Mouse (Mus musculus) hindbrain, embryonic 11.5 days (tissue): ENCODE data around the gene Gm47791. TPM values are rescaled to one million over a fixed set of nuclear protein-coding genes. Genes with fewer than 3 reads are reported as not detected.

ENCODE experiments used
- ATAC-seq: fragments of 200-750 bp; cut with Nextera tagmentation; 2 replicates; pipeline ENCODE4 v1.8.0; 2017; ENCODE audit warnings: mild to moderate bottlenecking, moderate TSS enrichment, moderate library complexity; ENCODE audit not compliant: low FRiP score
- DNase-seq: peaks from one replicate; pipeline ENCODE4 v3.0.0-alpha.2; 2015; ENCODE audit warnings: low spot score
- H3K27ac ChIP-seq: fragments of 300-500 bp; sonication (generic); 2 replicates; pipeline ENCODE4 v1.5.1; 2014; ENCODE audit warnings: mild to moderate bottlenecking, low read depth, low read length
- H3K27me3 ChIP-seq: fragments of 300-500 bp; sonication (generic); 2 replicates; pipeline ENCODE4 v1.6.1; 2014; ENCODE audit warnings: mild to moderate bottlenecking, low read length, moderate library complexity, mixed read lengths; ENCODE audit not compliant: control insufficient read depth, insufficient read depth
- H3K36me3 ChIP-seq: fragments of 300-500 bp; sonication (generic); 2 replicates; pipeline ENCODE4 v1.6.1; 2014; ENCODE audit warnings: mild to moderate bottlenecking, low read length, moderate library complexity, mixed read lengths; ENCODE audit not compliant: control insufficient read depth, insufficient read depth
- H3K4me1 ChIP-seq: fragments of 300-500 bp; sonication (generic); replicated peaks from 2 replicates; pipeline ENCODE4 v1.6.1; 2014; ENCODE audit warnings: low read length, mixed read lengths; ENCODE audit not compliant: control insufficient read depth, insufficient read depth
- H3K4me2 ChIP-seq: fragments of 300-500 bp; sonication (generic); replicated peaks from 2 replicates; pipeline ENCODE4 v1.6.1; 2014; ENCODE audit warnings: mild to moderate bottlenecking, low read depth, low read length
- H3K4me3 ChIP-seq: fragments of 300-500 bp; sonication (generic); 2 replicates; pipeline ENCODE4 v1.5.1; 2014; ENCODE audit warnings: low read depth, low read length
- H3K9ac ChIP-seq: fragments of 300-500 bp; sonication (generic); 2 replicates; pipeline ENCODE4 v1.6.1; 2014; ENCODE audit warnings: low read depth, low read length
- H3K9me3 ChIP-seq: fragments of 300-500 bp; sonication (generic); 2 replicates; pipeline ENCODE4 v1.6.1; 2016; ENCODE audit warnings: low read length; ENCODE audit not compliant: control insufficient read depth
- WGBS: fragments of 180-500 bp; shearing (Covaris S2); extraction: QIAGEN DNeasy Blood & Tissue Kit; methylation state at CpG from one replicate; pipeline ENCODE4 v1.1.7; 2014; 5-methylcytosine and 5-hydroxymethylcytosine counted together
- polyA plus RNA-seq: library from polyadenylated mRNA; unstranded; fragments of >200 nt; fragmentation: Nextera tagmentation; extraction: Ambion mirVana; gene quantifications from 2 replicates; pipeline ENCODE4 v1.2.1, GENCODE M21; 2014

Gene Gm47791
- not detected in 2 replicates for polyA plus RNA-seq

GRCm38 (mm10) chr1:82771022-82771586 lies at the start of gene Gm47791:
Gene Gm47791, minus strand, starts transcription at chr1:82771243.
- ATAC-seq (no peak), DNase-seq (no peak)
- Histone ChIP-seq H3K4me1 (no peaks in the 10 kb centered on the region), H3K36me3 (no peaks in the 10 kb centered on the region), H3K27ac (no peak within 1 kb of the TSS), H3K9me3 (no peaks in the 10 kb centered on the region), H3K9ac (no peak within 1 kb of the TSS), H3K4me2 (no peak within 1 kb of the TSS), H3K4me3 (no peak within 1 kb of the TSS), H3K27me3 (no peaks in the 10 kb centered on the region)
- 92% methylated on average over 15 of the region's 15 CpGs for WGBS

DNA sequence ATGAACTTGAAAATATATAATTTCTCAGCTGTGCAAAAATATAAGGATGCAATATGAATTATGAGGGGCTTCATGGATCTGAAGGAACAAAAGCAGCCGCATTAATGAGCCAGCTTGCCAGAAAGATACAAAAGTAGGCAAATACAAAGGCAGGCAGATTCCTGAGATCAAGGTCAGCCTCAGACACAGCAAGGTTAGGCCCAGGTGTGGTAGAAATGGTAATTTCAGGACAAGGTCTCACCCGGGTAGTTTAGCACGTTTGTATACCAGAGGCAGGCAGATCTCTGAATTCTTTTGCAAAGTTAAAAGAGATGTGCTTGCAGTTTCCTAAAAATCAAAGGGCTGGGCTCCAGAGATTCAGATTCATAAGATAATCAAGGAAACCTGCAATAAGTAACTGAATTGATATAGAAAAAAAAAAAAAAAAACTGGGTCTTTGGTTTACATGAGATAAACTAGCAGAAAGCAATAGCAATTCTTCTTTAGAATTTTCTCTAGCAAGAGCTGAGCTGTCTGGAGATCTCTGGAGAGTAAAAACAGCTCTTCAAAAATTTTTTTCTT lies 49.7 kb upstream of the Gm47791 start:
- ATAC-seq = no peak
- H3K27me3 ChIP-seq = no peaks in the 10 kb centered on the region
- no peak overlapping the region for H3K4me2 ChIP-seq
- H3K9me3 ChIP-seq = no peaks in the 10 kb centered on the region
- H3K27ac ChIP-seq = no peak overlapping the region
- no peak for DNase-seq
- no peak overlapping the region for H3K9ac ChIP-seq
- WGBS = 87% methylated on average over 3 of the region's 3 CpGs
- no peaks in the 10 kb centered on the region for H3K4me1 ChIP-seq
- no peak overlapping the region for H3K4me3 ChIP-seq
- H3K36me3 ChIP-seq = no peaks in the 10 kb centered on the region

DNA sequence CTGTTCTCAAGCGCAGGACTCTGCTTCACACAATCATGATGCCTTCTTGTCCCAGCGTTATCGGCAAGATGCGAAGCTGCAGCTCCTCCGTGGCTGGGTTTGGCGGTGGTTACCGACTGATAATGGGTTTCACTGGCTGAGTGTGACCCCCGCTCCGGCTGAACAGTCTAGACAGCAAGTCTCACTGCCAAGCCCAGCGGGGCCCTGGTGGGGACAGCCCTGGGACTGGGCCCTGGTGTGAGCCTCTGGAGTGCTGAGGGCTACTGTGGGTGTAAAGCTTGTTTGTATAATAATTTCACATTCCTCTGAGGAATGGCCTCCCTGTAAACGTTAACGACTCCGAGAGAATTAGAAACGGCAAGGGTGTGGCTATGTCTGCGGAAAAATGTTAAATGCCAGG lies 49.1 kb upstream of the Gm47791 start:
- no peaks in the 10 kb centered on the region for H3K4me1 ChIP-seq
- no peak for DNase-seq
- WGBS = 66% methylated on average over 15 of the region's 15 CpGs
- H3K4me2 ChIP-seq = no peak overlapping the region
- H3K4me3 ChIP-seq = no peak overlapping the region
- no peaks in the 10 kb centered on the region for H3K36me3 ChIP-seq
- H3K9me3 ChIP-seq = no peaks in the 10 kb centered on the region
- H3K9ac ChIP-seq = no peak overlapping the region
- no peaks in the 10 kb centered on the region for H3K27me3 ChIP-seq
- H3K27ac ChIP-seq = no peak overlapping the region
- ATAC-seq = no peak

DNA sequence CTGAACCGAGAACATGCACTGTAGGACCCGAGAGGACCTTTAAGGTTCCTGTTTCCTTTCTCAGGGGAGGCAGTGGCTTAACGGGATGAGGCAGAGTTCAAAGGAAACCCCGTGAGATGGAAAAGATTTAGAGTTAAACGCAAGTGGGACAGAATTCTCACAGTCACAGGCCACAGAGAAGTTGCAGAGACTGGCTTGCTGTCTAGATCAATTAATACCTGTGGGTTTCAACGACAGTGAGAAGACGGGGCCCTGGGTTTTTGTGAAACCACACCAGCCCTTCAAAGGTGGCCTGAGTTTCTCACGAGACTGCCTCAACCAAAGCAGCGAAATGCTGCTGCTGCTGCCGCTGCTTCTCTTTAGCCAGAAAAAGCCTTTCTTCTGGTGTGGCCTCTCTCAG lies 48.3 kb upstream of the Gm47791 start:
- no peak for DNase-seq
- Histone ChIP-seq H3K9ac (no peak overlapping the region), H3K4me3 (no peak overlapping the region), H3K4me2 (no peak overlapping the region), H3K9me3 (no peaks in the 10 kb centered on the region), H3K4me1 (no peaks in the 10 kb centered on the region), H3K27ac (no peak overlapping the region), H3K36me3 (no peaks in the 10 kb centered on the region), H3K27me3 (no peaks in the 10 kb centered on the region)
- 68% methylated on average over 10 of the region's 10 CpGs for WGBS
- no peak for ATAC-seq

DNA sequence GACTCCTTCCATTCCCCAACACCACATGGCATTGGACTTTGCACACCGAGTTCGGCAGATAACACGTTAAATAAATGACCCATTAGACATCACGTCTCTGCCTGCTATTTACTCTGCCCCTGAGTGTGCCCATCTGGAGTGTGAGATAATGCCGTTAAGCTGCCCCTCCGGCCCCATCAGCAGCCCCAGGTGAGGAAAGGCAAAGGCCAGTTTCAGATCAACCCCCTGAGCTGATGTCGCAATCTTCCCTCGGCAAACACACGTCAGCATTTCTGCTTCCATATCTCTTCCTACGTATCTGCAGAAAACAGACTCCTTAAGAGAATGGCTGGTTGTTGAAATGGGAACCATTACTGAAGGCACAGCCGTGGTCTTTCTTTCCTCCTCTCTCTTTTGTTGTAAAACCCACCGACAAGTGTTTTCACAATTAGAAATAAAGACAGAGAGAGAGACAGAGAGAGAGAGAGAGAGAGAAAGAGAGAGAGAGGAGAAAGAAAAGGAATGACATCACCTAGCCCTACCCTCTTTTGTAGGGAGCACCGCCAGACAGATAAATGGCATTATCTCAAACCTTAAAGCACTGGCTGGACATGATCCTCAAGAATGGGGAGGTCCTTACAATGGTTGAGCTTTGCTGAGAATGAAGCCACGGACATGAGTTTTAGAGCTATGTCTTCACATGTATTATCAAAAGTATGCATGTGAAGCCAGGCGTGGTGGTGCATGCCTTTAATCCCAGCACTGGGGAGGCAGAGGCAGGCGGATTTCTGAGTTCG lies 45.1 kb upstream of the Gm47791 start:
- WGBS = 70% methylated on average over 17 of the region's 17 CpGs
- H3K4me2 ChIP-seq = no peak overlapping the region

DNA sequence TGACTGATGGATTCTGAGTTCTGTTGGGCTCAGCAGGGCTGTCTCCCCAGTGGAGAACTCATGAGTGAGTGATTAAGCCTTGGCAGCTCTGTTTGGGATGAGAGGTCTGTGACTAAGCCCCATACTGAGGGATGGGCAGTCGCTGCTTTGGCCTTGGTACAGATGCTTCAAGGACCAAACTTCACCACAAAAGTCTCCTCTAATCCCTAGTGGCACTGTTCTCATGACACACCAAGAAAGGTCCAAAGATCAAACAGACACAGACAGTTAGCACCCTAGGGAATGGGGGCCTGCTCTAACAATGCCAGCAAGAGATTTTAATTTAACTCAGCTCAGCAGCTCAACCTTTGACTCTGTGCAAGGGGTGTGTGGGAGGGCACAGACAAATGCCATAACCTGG lies 40.7 kb upstream of the Gm47791 start:
- H3K4me3 ChIP-seq = no peak overlapping the region
- WGBS = 68% methylated on average over 1 of the region's 1 CpGs
- no peak for ATAC-seq
- H3K36me3 ChIP-seq = no peaks in the 10 kb centered on the region
- H3K27me3 ChIP-seq = no peaks in the 10 kb centered on the region
- no peak overlapping the region for H3K9ac ChIP-seq
- no peaks in the 10 kb centered on the region for H3K4me1 ChIP-seq
- H3K4me2 ChIP-seq = no peak overlapping the region
- DNase-seq = no peak
- no peak overlapping the region for H3K27ac ChIP-seq
- no peaks in the 10 kb centered on the region for H3K9me3 ChIP-seq

More for the DNA sequence above, 45.1 kb upstream of the Gm47791 start:
- H3K27ac ChIP-seq = no peak overlapping the region; the same call in 1 of the 2 replicates
- ATAC-seq = peak; percentile 41
- DNase-seq = no peak
- H3K4me1 ChIP-seq = no peaks in the 10 kb centered on the region
- H3K4me3 ChIP-seq = no peak overlapping the region
- no peaks in the 10 kb centered on the region for H3K36me3 ChIP-seq
- no peak overlapping the region for H3K9ac ChIP-seq
- no peaks in the 10 kb centered on the region for H3K9me3 ChIP-seq
- no peaks in the 10 kb centered on the region for H3K27me3 ChIP-seq

- WGBS = 72% methylated on average over 3 of the region's 3 CpGs
- no peaks in the 10 kb centered on the region for H3K36me3 ChIP-seq
- H3K4me1 ChIP-seq = no peaks in the 10 kb centered on the region
- DNase-seq (no peak), ATAC-seq (no peak)
- no peaks in the 10 kb centered on the region for H3K27me3 ChIP-seq
- no peak overlapping the region for H3K9ac ChIP-seq
- no peak overlapping the region for H3K4me3 ChIP-seq
- no peak overlapping the region for H3K4me2 ChIP-seq
- H3K9me3 ChIP-seq = no peaks in the 10 kb centered on the region
- no peak overlapping the region for H3K27ac ChIP-seq
Measured at GRCm38 (mm10) chr1:82808564-82808963, 37.5 kb upstream of the Gm47791 start.

DNA sequence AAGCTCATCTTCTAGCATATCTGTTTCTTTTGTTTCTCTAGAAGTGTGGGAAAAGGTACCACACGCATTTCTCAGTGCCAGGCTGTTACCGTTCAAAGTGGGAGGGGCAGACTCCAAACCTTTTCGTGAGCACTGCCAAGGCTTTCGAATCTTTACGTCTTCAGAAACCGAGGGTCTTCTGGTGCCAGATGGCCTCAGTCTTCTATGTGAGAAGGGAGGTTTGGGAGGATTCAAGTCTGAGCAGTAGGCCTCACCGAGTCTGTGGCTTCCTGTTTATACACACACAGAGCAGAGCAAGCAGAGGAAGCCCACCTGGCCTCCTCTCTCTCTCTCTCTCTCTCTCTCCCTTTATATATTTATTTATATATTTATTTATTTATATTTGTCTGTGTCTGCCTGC lies 36.2 kb upstream of the Gm47791 start:
- Histone ChIP-seq H3K4me2 (no peak overlapping the region), H3K4me1 (no peaks in the 10 kb centered on the region), H3K27me3 (no peaks in the 10 kb centered on the region), H3K9ac (no peak overlapping the region), H3K36me3 (no peaks in the 10 kb centered on the region), H3K9me3 (no peaks in the 10 kb centered on the region), H3K4me3 (no peak overlapping the region), H3K27ac (no peak overlapping the region)
- ATAC-seq (no peak), DNase-seq (no peak)
- WGBS = 90% methylated on average over 7 of the region's 7 CpGs

DNA sequence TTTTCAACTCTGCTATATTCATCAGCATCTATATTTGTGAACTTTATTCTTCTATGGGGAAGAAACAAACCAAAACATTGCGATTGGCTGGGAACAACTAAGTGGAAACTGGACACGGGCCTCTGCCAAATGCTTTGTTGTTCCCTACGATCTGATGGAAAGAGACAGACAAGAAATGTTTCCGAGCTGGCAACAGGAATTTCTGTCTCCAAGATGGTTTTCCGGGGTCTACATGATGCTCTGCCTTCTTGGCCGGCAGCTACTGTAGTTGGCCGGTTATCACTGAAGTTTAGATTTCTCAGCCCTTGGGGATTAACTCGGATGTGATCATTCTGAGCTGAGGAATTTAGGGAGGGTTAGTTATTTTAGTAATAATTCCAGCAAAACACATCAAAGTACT lies 35.3 kb upstream of the Gm47791 start:
- H3K9ac ChIP-seq = no peak overlapping the region
- H3K4me3 ChIP-seq = no peak overlapping the region
- no peaks in the 10 kb centered on the region for H3K27me3 ChIP-seq
- DNase-seq (no peak), ATAC-seq (no peak)
- WGBS = 87% methylated on average over 8 of the region's 8 CpGs
- no peaks in the 10 kb centered on the region for H3K9me3 ChIP-seq
- no peak overlapping the region for H3K4me2 ChIP-seq
- no peaks in the 10 kb centered on the region for H3K4me1 ChIP-seq
- H3K36me3 ChIP-seq = no peaks in the 10 kb centered on the region
- H3K27ac ChIP-seq = no peak overlapping the region
